In the genomic region with DNA sequence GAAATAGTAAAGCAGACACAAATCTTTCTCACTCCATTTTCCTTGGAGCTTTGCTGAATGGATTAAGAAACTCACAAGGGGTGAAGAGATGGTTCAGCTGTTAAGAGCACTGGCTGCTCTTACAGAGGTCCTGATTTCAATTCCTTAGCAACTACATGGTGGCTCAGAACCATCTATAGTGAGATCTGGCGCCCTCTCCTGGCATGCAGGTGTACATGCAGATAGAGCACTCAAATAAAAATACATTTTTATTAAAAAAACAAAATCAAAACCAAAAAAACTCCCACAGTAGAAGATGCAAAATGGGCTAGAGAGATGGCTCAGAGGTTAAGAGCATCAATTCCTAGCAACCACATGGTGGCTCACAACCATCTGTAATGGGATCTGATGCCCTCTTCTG, we compare ENCODE assay signal across 10 mouse cellular contexts. TPM values are rescaled to one million over a fixed set of nuclear protein-coding genes. Genes with fewer than 3 reads are reported as not detected.
DNase-seq lines count a peak whose midpoint lies in the region; ATAC-seq lines count a peak whose summit lies in the region.
"Had no signal": no experiment of that assay in that cellular context is flagged by ENCODE, and none has a peak within 500 bp of the region (broad histone marks: within the 10 kb centered on the region; RNA-seq: fewer than 3 reads in every experiment).

No protein-coding gene starts in this region.

- WGBS in midbrain, embryonic 14.5 days, result 4% methylated on average over 1 of the region's 1 CpGs
- 5% methylated on average over 1 of the region's 1 CpGs for WGBS in midbrain, embryonic 13.5 days

- H3K27me3 ChIP-seq in midbrain, embryonic 14.5 days (ENCODE audit: control insufficient read depth, insufficient read depth, low read length), result no peaks in the 10 kb centered on the region
- no peaks in the 10 kb centered on the region for H3K27me3 ChIP-seq in midbrain, embryonic 13.5 days
- H3K27me3 ChIP-seq in splenic B cell, adult 2 months (ENCODE audit: control insufficient read depth, insufficient read depth, low read length, poor library complexity, severe bottlenecking), result no peaks in the 10 kb centered on the region
- H3K27me3 ChIP-seq: heart, embryonic 13.5 days; limb, embryonic 15.5 days had no signal

- DNase-seq in embryo, embryonic 10 days (ENCODE audit: low spot score), result peak; percentile 8
- DNase-seq in embryo, embryonic 9.5 days (ENCODE audit: extremely low spot score), result no peak
- DNase-seq in midbrain, embryonic 14.5 days, result peak; percentile 23
- DNase-seq in c-Kit-positive CD71-positive TER-119-positive erythroid progenitor cells, embryonic 14.5 days (ENCODE audit: low spot score), result peak; percentile 9
- DNase-seq in splenic B cell, adult 2 months (ENCODE audit: low read depth, low spot score), result peak; percentile 43
- no peak for DNase-seq in right cerebral cortex, postnatal 36 days (ENCODE audit: low spot score in 2 of 2)
- DNase-seq in ovary, adult 18-20 months (ENCODE audit: low spot score), result no peak

- no peak for ATAC-seq in midbrain, embryonic 14.5 days (ENCODE audit: low FRiP score, low TSS enrichment)
- no peak for ATAC-seq in midbrain, embryonic 13.5 days

- no peak overlapping the region for H3K9ac ChIP-seq in midbrain, embryonic 14.5 days (replicated peaks; ENCODE audit: low read length)
- H3K9ac ChIP-seq in midbrain, embryonic 13.5 days (replicated peaks), result no peak overlapping the region
- H3K9ac ChIP-seq: heart, embryonic 13.5 days; limb, embryonic 15.5 days had no signal

- no peaks in the 10 kb centered on the region for H3K4me1 ChIP-seq in midbrain, embryonic 14.5 days (ENCODE audit: control insufficient read depth, insufficient read depth, low read length)
- H3K4me1 ChIP-seq in midbrain, embryonic 13.5 days (replicated peaks), result no peaks in the 10 kb centered on the region
- H3K4me1 ChIP-seq: heart, embryonic 13.5 days; limb, embryonic 15.5 days had no signal

- H3K4me3 ChIP-seq in midbrain, embryonic 14.5 days (replicated peaks; ENCODE audit: low read depth, low read length), result no peak overlapping the region
- no peak overlapping the region for H3K4me3 ChIP-seq in midbrain, embryonic 13.5 days (replicated peaks)
- H3K4me3 ChIP-seq: heart, embryonic 13.5 days; limb, embryonic 15.5 days had no signal

- H3K36me3 ChIP-seq in midbrain, embryonic 14.5 days (ENCODE audit: control insufficient read depth, insufficient read depth, low read length), result no peaks in the 10 kb centered on the region
- H3K36me3 ChIP-seq in midbrain, embryonic 13.5 days, result no peaks in the 10 kb centered on the region
- no peaks in the 10 kb centered on the region for H3K36me3 ChIP-seq in splenic B cell, adult 2 months (ENCODE audit: control insufficient read depth, insufficient read depth, low read length, poor library complexity, severe bottlenecking)
- H3K36me3 ChIP-seq: heart, embryonic 13.5 days; limb, embryonic 15.5 days had no signal

- no peaks in the 10 kb centered on the region for H3K9me3 ChIP-seq in midbrain, embryonic 14.5 days (ENCODE audit: control insufficient read depth, low read length)
- H3K9me3 ChIP-seq in midbrain, embryonic 13.5 days, result no peaks in the 10 kb centered on the region
- H3K9me3 ChIP-seq: heart, embryonic 13.5 days; limb, embryonic 15.5 days had no signal

- H3K4me2 ChIP-seq in midbrain, embryonic 14.5 days (ENCODE audit: low read length), result no peak overlapping the region
- no peak overlapping the region for H3K4me2 ChIP-seq in midbrain, embryonic 13.5 days (replicated peaks)
- H3K4me2 ChIP-seq: heart, embryonic 13.5 days; limb, embryonic 15.5 days had no signal

- H3K27ac ChIP-seq in midbrain, embryonic 14.5 days (replicated peaks; ENCODE audit: low read depth, low read length), result no peak overlapping the region
- H3K27ac ChIP-seq in midbrain, embryonic 13.5 days, result no peak overlapping the region
- H3K27ac ChIP-seq: heart, embryonic 13.5 days; limb, embryonic 15.5 days had no signal

RNA-seq across cellular contexts. Expression of gene Rragb, which starts 35.0 kb away (rescaled TPM):
- polyA plus RNA-seq in midbrain, embryonic 14.5 days (2014; fragmentation: Nextera tagmentation; extraction: Ambion mirVana), result 7.3 and 12.8 TPM in 2 replicates
- polyA plus RNA-seq in midbrain, embryonic 13.5 days (2015; fragmentation: Nextera tagmentation; extraction: Ambion mirVana), result 7.1 and 7.9 TPM in 2 replicates

RNA-seq across cellular contexts. Expression of gene Foxr2, which starts 56.2 kb away (rescaled TPM):
- polyA plus RNA-seq in midbrain, embryonic 14.5 days (2014; fragmentation: Nextera tagmentation; extraction: Ambion mirVana), result 0.58 and 0.86 TPM in 2 replicates
- 0.72 and 0.85 TPM in 2 replicates for polyA plus RNA-seq in midbrain, embryonic 13.5 days (2015; fragmentation: Nextera tagmentation; extraction: Ambion mirVana)
- polyA plus RNA-seq: heart, embryonic 13.5 days; limb, embryonic 15.5 days had no signal

Comparison
In these comparisons a context has a peak if more than half of its experiments do, and no peak if none do; other contexts are left out.
1. DNase-seq: peak in embryo, embryonic 10 days (single experiment), midbrain, embryonic 14.5 days (single experiment), c-Kit-positive CD71-positive TER-119-positive erythroid progenitor cells, embryonic 14.5 days (single experiment) and splenic B cell, adult 2 months (single experiment); none in embryo, embryonic 9.5 days (single experiment), right cerebral cortex, postnatal 36 days (0 of 2) and ovary, adult 18-20 months (single experiment).